Mouse (Mus musculus) neural tube, embryonic 12.5 days (tissue): ENCODE data around the gene Tmem100. TPM values are rescaled to one million over a fixed set of nuclear protein-coding genes. Genes with fewer than 3 reads are reported as not detected.

Experiments
- ATAC-seq: fragments of 200-750 bp; cut with Nextera tagmentation; 2 replicates; pipeline ENCODE4 v1.8.0; 2017; ENCODE audit warnings: low read depth, mild to moderate bottlenecking, moderate TSS enrichment, moderate library complexity; ENCODE audit not compliant: low FRiP score
- H3K27ac ChIP-seq: fragments of 300-500 bp; sonication (generic); 2 replicates; pipeline ENCODE4 v1.5.1; 2016
- H3K27me3 ChIP-seq: fragments of 300-500 bp; sonication (generic); replicated peaks from 2 replicates; pipeline ENCODE4 v1.6.1; 2016; ENCODE audit warnings: mild to moderate bottlenecking
- H3K36me3 ChIP-seq: fragments of 300-500 bp; sonication (generic); 2 replicates; pipeline ENCODE4 v1.6.1; 2016; ENCODE audit warnings: mild to moderate bottlenecking
- H3K4me1 ChIP-seq: fragments of 300-500 bp; sonication (generic); 2 replicates; pipeline ENCODE4 v1.6.1; 2016
- H3K4me2 ChIP-seq: fragments of 300-500 bp; sonication (generic); replicated peaks from 2 replicates; pipeline ENCODE4 v1.6.1; 2016; ENCODE audit warnings: mild to moderate bottlenecking
- H3K4me3 ChIP-seq: fragments of 300-500 bp; sonication (generic); 2 replicates; pipeline ENCODE4 v1.5.1; 2016
- H3K9ac ChIP-seq: fragments of 300-500 bp; sonication (generic); 2 replicates; pipeline ENCODE4 v1.6.1; 2016; ENCODE audit warnings: mild to moderate bottlenecking
- H3K9me3 ChIP-seq: fragments of 300-500 bp; sonication (generic); 2 replicates; pipeline ENCODE4 v1.6.1; 2016; ENCODE audit warnings: mild to moderate bottlenecking
- WGBS: fragments of 180-500 bp; shearing (Covaris S2); methylation state at CpG from one replicate; pipeline ENCODE4 v1.1.7; 2016; 5-methylcytosine and 5-hydroxymethylcytosine counted together
- polyA plus RNA-seq: library from polyadenylated mRNA; unstranded; fragments of >200 nt; fragmentation: Nextera tagmentation; extraction: Ambion mirVana; gene quantifications from 2 replicates; pipeline ENCODE4 v1.2.1, GENCODE M21; 2016

The Tmem100 gene
- polyA plus RNA-seq, 1 experiment from 2014 or later: 7.1 TPM

DNA sequence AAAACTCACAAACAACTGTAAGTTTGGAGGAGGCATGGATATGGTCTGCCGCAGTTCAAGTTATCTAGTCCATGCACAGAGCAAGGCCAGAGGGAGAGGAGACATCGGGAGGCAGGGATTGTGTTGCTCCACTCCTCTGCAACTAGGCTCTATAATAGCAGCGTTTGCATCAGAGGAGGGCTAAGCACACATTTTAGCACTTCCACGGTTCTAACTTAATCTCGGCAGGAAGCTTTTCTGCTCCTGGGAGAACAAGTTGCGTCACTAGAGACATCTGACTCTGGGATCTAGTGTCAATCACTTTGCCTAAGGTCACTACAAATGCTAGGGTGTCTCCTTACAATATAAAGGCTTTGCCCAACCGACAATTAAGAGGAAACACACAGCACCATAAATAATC lies 16.1 kb downstream of the Tmem100 start:
- Histone ChIP-seq H3K9ac (no peak overlapping the region), H3K4me2 (no peak overlapping the region), H3K27me3 (no peaks in the 10 kb centered on the region), H3K36me3 (no peaks in the 10 kb centered on the region), H3K9me3 (no peaks in the 10 kb centered on the region), H3K4me1 (no peaks in the 10 kb centered on the region), H3K27ac (no peak overlapping the region), H3K4me3 (no peak overlapping the region)
- ATAC-seq: no peak
- WGBS: 43% methylated on average over 7 of the region's 7 CpGs

DNA sequence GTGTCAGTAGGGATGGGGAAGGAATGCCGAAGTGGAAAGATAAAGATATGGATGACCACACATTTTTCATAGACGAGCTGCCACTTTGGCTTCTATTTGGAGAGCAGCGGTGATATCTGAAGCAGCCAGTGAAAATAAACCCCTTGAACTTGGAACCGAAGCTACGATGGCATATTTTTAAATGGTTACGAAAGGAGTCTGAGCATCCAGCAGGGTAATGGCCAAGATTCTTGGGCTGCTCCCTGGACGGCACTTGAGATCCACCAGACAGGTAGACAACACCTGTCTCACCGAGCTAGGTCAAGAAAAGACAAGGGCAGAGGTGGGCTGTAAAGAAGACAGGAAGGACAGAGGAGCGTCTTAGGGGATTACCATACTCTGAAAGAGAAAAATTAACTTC lies 17.1 kb downstream of the Tmem100 start:
- no peak for ATAC-seq
- H3K4me3 ChIP-seq: no peak overlapping the region
- H3K27me3 ChIP-seq: no peaks in the 10 kb centered on the region
- no peaks in the 10 kb centered on the region for H3K36me3 ChIP-seq
- no peak overlapping the region for H3K9ac ChIP-seq
- WGBS: 88% methylated on average over 9 of the region's 9 CpGs
- H3K4me1 ChIP-seq: no peaks in the 10 kb centered on the region
- H3K27ac ChIP-seq: no peak overlapping the region
- H3K9me3 ChIP-seq: no peaks in the 10 kb centered on the region
- H3K4me2 ChIP-seq: no peak overlapping the region

DNA sequence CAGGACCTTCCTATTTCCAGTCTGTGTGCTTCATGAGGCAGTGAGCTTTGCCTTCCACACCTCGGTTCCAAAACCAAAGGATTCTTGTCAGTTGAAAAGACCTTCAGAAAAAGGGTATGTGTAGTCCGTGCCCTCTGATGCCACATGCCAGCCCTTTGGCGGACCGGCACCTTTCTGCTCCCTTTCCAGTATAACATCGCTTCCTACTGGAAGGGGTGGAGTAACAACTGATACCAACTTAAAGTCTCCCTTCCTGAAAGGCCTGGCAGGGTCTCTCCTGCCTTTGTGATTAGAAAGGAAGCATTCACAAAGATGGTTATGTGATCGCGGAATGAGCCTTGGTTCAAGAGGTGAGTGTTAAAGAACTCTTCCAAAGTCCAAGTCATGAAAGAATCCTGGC lies 19.9 kb downstream of the Tmem100 start:
- no peak overlapping the region for H3K4me2 ChIP-seq
- H3K36me3 ChIP-seq: no peaks in the 10 kb centered on the region
- no peaks in the 10 kb centered on the region for H3K27me3 ChIP-seq
- no peak for ATAC-seq
- H3K4me3 ChIP-seq: no peak overlapping the region
- no peak overlapping the region for H3K27ac ChIP-seq
- H3K9me3 ChIP-seq: no peaks in the 10 kb centered on the region
- no peak overlapping the region for H3K9ac ChIP-seq
- H3K4me1 ChIP-seq: no peaks in the 10 kb centered on the region
- 89% methylated on average over 7 of the region's 7 CpGs for WGBS

DNA sequence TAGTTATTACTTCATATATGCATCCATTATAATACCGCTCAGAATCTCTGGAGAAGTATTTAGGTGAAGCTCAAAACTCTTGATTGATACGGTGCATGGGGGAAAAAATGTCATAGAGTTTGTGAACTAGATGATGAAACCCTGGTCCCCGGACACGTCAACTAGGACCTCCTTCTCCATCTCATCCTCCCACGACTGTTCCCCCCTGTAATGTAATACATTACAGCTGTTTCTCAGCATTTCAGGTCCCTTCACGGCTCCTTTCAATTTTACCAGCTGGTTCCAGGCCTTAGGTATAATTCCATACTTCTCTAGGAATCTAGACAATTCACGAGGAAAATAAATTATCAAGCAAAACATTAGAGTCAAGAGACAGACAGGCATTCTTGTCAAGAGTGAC lies 22.6 kb downstream of the Tmem100 start:
- ATAC-seq: no peak
- 82% methylated on average over 7 of the region's 7 CpGs for WGBS
- H3K9ac ChIP-seq: no peak overlapping the region

DNA sequence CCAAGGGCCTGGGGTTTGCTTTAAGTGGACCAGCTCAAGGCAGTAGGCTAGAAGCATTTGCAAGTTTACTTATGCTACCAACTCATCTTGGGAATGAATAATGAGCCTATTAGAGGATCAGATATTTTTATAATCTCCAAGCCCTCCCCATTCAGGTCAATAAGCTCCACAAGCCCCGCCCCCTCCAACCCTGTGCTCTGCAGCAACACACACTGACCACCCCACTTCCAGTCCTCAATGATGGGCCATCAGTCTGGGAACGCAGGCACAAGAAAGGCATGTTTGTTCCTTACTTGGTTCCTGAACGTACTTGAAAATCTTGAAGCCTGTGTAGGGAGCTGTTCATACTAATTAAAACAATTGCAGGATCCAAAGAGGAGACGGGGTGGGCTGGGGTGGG lies 23.7 kb downstream of the Tmem100 start:
- Histone ChIP-seq H3K4me3 (no peak overlapping the region), H3K27ac (no peak overlapping the region), H3K36me3 (no peaks in the 10 kb centered on the region), H3K9me3 (no peaks in the 10 kb centered on the region), H3K4me2 (no peak overlapping the region), H3K9ac (no peak overlapping the region), H3K4me1 (no peaks in the 10 kb centered on the region), H3K27me3 (no peaks in the 10 kb centered on the region)
- ATAC-seq: no peak
- WGBS: 76% methylated on average over 4 of the region's 4 CpGs

More for the DNA sequence above, 22.6 kb downstream of the Tmem100 start:
- no peaks in the 10 kb centered on the region for H3K36me3 ChIP-seq
- H3K4me1 ChIP-seq: no peaks in the 10 kb centered on the region
- no peak overlapping the region for H3K4me3 ChIP-seq
- H3K27ac ChIP-seq: no peak overlapping the region
- H3K4me2 ChIP-seq: no peak overlapping the region
- no peaks in the 10 kb centered on the region for H3K27me3 ChIP-seq
- no peaks in the 10 kb centered on the region for H3K9me3 ChIP-seq

DNA sequence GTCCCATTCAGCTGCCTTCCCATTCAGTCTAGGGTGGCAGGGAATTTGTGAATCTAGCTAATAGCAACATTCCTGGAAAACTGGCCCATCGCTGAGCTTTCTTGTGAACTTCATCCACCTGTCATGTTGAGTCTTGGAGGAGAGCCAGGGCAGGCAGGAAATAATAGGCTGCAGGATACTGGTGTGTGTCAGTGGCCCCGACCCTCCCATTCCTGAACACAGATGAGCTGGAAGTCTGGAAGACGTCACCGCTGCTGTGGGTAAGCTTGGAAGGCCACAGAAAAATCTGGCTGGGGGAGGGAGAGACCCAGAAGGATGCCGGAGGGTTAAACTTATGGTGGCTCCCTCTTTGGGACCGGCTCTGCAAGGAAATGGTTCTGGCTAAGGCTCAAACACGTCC lies 24.3 kb downstream of the Tmem100 start:
- no peak overlapping the region for H3K9ac ChIP-seq
- H3K27me3 ChIP-seq: no peaks in the 10 kb centered on the region
- H3K4me1 ChIP-seq: no peaks in the 10 kb centered on the region
- no peak overlapping the region for H3K4me2 ChIP-seq
- 0 out of 2 replicates have a peak, but pooled peaks cover 2% of the 10 kb centered on the region for H3K9me3 ChIP-seq
- WGBS: 75% methylated on average over 7 of the region's 7 CpGs
- no peak for ATAC-seq
- H3K27ac ChIP-seq: no peak overlapping the region
- no peak overlapping the region for H3K4me3 ChIP-seq
- no peaks in the 10 kb centered on the region for H3K36me3 ChIP-seq

DNA sequence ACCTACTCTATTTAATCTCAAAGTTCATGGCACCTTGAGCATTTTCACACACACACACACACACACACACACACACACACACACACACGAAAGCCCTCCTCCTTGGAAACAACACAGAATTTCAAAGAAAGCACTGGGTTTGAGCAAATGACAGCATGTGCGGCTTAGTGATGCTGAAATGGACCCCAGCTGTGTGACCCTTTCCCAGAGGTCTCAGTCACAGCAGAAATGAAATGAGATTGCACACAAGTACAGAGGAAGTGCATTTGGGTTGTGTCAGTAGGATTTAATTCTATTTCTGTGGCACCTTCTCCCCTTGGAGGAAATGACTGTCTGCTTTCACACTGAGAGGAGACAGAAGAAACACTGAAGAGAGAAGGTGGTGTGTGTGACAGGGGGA lies 26.9 kb downstream of the Tmem100 start:
- no peak overlapping the region for H3K27ac ChIP-seq
- no peak overlapping the region for H3K4me2 ChIP-seq
- no peaks in the 10 kb centered on the region for H3K4me1 ChIP-seq
- no peak for ATAC-seq
- 52% methylated on average over 2 of the region's 2 CpGs for WGBS
- no peak overlapping the region for H3K9ac ChIP-seq
- H3K36me3 ChIP-seq: no peaks in the 10 kb centered on the region
- 0 out of 2 replicates have a peak, but pooled peaks cover 5% of the 10 kb centered on the region for H3K9me3 ChIP-seq
- no peaks in the 10 kb centered on the region for H3K27me3 ChIP-seq
- no peak overlapping the region for H3K4me3 ChIP-seq

DNA sequence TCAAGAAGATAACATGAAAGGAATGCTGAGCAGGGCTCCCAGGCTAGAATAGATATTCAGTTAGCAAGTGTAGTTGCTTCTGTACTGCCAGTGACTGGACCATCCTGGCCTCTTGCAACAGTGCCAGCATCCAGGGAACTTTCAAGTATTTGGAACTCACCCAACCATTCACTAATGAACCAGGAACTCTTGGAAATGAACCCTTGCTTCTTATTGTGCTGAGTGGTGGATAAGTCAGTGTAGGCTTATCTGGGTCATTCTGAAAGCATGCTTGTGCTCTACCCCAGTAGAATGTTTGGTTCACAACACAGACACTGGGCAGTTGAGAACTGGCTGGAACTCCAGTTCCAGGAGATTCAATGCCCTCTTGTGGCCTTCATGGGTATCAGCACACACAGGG lies 29.1 kb downstream of the Tmem100 start:
- no peak overlapping the region for H3K9ac ChIP-seq
- H3K27me3 ChIP-seq: no peaks in the 10 kb centered on the region
- H3K27ac ChIP-seq: no peak overlapping the region
- H3K9me3 ChIP-seq: 0 out of 2 replicates have a peak, but pooled peaks cover 5% of the 10 kb centered on the region
- no peaks in the 10 kb centered on the region for H3K4me1 ChIP-seq
- no peaks in the 10 kb centered on the region for H3K36me3 ChIP-seq
- H3K4me3 ChIP-seq: no peak overlapping the region
- no peak overlapping the region for H3K4me2 ChIP-seq
- no peak for ATAC-seq

DNA sequence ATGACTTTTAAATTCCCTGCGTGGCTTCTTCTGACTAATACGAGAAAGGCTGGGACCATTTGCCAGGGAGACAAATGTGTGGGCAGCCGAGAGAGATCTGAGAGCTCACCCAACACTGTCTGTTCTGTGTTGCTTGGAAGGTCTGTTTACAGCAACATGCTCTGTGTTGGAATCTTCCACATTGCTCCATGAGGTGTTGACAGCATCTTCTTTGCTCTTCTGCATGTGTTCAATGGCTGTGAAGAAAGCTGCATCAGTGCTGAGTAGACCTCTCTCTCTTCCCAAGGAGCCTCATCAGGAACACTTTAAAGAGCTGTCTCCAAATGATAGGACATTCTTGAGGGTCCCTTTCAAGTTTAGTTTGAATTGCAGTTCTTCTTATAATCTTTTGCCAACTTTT lies 32.5 kb downstream of the Tmem100 start:
- Histone ChIP-seq H3K27me3 (no peaks in the 10 kb centered on the region), H3K9ac (no peak overlapping the region), H3K4me2 (no peak overlapping the region), H3K4me3 (no peak overlapping the region), H3K4me1 (no peaks in the 10 kb centered on the region), H3K27ac (no peak overlapping the region), H3K36me3 (no peaks in the 10 kb centered on the region), H3K9me3 (0 out of 2 replicates have a peak, but pooled peaks cover 8% of the 10 kb centered on the region)
- no peak for ATAC-seq
- 81% methylated on average over 3 of the region's 3 CpGs for WGBS

DNA sequence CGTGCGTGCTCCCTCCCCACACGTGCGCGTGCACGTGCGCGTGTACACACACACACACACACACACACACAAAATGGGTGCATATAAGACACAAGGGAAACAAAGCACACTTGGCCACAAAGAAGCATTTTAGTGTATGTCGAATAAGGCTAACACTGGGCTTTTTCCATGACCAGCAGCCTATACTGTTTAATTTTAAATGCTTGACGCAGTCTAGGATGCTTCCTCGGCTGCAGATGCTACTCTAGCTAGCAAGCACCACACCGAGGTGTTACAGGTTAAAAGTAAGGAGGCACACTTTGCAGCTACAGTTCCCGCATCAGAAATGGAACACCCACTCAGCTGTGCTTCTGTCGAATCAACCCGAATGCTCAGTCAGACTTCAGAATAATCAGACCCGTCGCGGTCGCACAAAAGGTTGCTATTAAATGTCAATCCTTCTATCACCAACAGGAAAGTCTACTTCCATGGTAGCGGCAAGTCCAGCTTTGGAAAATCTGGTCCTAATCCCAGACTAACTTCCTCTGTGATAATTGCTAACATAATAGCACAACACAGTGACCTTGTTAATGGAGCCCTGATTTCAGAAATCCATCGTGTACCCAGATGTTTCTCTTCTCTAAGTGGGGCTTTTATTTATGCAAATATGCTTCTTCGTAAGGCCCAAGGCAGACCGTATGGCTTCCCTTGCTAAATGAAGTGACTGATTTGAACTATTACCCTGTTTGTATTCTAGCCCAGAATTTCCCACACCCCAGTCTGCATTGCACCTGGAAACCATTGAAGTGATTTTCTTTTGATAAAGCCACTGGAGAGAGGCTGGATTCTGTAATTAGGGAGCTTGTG lies 36.5 kb downstream of the Tmem100 start:
- H3K4me3 ChIP-seq: no peak overlapping the region
- H3K4me2 ChIP-seq: no peak overlapping the region
- no peaks in the 10 kb centered on the region for H3K4me1 ChIP-seq
- no peaks in the 10 kb centered on the region for H3K27me3 ChIP-seq
- no peak overlapping the region for H3K9ac ChIP-seq
- H3K27ac ChIP-seq: no peak overlapping the region
- ATAC-seq: no peak
- H3K9me3 ChIP-seq: 0 out of 2 replicates have a peak, but pooled peaks cover 3% of the 10 kb centered on the region
- WGBS: 83% methylated on average over 23 of the region's 23 CpGs
- H3K36me3 ChIP-seq: no peaks in the 10 kb centered on the region

DNA sequence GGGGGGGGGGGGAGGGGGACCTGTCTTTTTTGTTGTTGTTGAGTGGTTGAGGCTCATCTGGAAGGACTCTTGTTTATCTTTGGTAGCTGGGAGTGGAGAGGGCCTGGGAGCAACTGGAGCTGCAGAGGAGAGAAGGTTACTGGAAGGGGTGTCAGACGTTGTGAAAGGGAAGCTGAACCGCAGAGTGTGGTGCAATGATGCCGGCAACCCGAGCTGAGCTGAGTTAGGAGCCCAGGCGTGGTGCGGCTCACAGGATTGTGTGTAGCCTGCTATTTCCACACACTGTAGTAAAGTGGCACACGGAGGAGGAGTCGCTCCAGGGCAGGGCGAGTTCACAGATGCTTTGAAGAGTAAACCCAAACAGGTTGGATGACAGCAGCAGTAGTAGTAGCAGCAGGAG lies 41.6 kb downstream of the Tmem100 start:
- Histone ChIP-seq H3K27me3 (no peaks in the 10 kb centered on the region), H3K4me2 (no peak overlapping the region), H3K9ac (no peak overlapping the region), H3K9me3 (no peaks in the 10 kb centered on the region), H3K4me1 (no peaks in the 10 kb centered on the region), H3K36me3 (no peaks in the 10 kb centered on the region), H3K4me3 (no peak overlapping the region), H3K27ac (no peak overlapping the region)
- no peak for ATAC-seq
- WGBS: 53% methylated on average over 9 of the region's 9 CpGs

DNA sequence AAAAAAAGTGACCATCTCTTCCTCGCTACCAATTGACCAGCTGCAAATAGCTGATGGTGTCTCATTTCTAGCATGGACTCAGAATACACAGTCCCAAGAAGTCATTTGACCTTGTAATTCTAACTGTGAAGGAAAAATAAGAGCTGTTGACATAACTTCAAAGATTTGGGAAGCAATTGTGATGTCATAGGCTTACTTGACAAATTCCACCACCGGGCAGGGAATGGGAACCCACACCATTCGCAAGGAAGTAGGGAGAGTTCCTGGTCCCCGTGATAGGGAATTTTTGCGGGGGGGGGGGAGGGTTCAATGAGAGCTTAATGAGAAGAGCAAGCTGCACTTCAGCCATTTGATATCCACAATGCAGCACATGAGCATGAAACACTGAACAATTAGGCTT lies 43.1 kb downstream of the Tmem100 start:
- ATAC-seq: no peak

DNA sequence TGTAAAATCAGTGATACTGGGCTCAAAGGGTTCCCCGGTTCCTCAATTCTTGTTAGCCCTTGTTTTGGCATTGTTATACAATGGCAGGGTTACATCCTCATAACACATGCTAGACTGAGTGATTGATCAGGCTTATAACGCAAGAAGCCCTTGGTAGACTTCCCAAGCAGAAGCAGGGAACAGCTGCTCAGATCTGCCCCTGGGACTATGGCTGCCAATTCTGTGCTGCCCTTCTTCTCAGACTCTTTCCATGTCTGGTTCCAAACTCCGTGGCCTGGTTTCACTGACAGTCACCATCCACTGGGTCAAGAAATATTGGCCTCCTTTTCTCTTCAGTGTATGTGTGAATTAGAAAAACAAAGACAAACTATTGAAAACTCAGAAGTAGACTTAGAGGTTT lies 46.5 kb downstream of the Tmem100 start:
- H3K4me2 ChIP-seq: no peak overlapping the region
- H3K9ac ChIP-seq: no peak overlapping the region
- no peaks in the 10 kb centered on the region for H3K9me3 ChIP-seq
- no peak overlapping the region for H3K27ac ChIP-seq
- no peak overlapping the region for H3K4me3 ChIP-seq
- no peaks in the 10 kb centered on the region for H3K4me1 ChIP-seq
- ATAC-seq: no peak
- WGBS: 88% methylated on average over 3 of the region's 3 CpGs
- H3K36me3 ChIP-seq: no peaks in the 10 kb centered on the region
- H3K27me3 ChIP-seq: no peaks in the 10 kb centered on the region

More for the DNA sequence above, 43.1 kb downstream of the Tmem100 start:
- no peaks in the 10 kb centered on the region for H3K36me3 ChIP-seq
- H3K4me1 ChIP-seq: no peaks in the 10 kb centered on the region
- H3K9ac ChIP-seq: no peak overlapping the region
- no peak overlapping the region for H3K4me3 ChIP-seq
- no peaks in the 10 kb centered on the region for H3K27me3 ChIP-seq
- WGBS: 84% methylated on average over 5 of the region's 5 CpGs
- H3K27ac ChIP-seq: no peak overlapping the region
- H3K4me2 ChIP-seq: no peak overlapping the region
- no peaks in the 10 kb centered on the region for H3K9me3 ChIP-seq
